Mouse (Mus musculus) fibroblast of lung, adult 2 months (primary cell): ENCODE data around the gene Maob.

Source experiments
- DNase-seq: peaks from one replicate; pipeline ENCODE4 v3.0.0-alpha.2; 2011; ENCODE audit warnings: low read depth

Maob gene

GRCm38 (mm10) chrX:16817261-16817769, at the start of gene Maob:
Maob (minus strand) TSS chrX:16817366.
- DNase-seq, result no peak

- DNase-seq, result no peak
These were observed 43.1 kb upstream of the Maob start for GRCm38 (mm10) chrX:16860244-16860643.

- DNase-seq, result no peak
These were observed 28.9 kb upstream of the Maob start for GRCm38 (mm10) chrX:16846034-16846433.

- no peak for DNase-seq
These were observed 24.3 kb upstream of the Maob start for GRCm38 (mm10) chrX:16841443-16841842.

GRCm38 (mm10) chrX:16837293-16837692, 20.1 kb upstream of the Maob start:
- no peak for DNase-seq

- DNase-seq, result no peak
These were observed 19.4 kb upstream of the Maob start for GRCm38 (mm10) chrX:16836488-16837082.

GRCm38 (mm10) chrX:16826028-16826427, 8.9 kb upstream of the Maob start:
- no peak for DNase-seq

- no peak for DNase-seq
These were observed 1.2 kb downstream of the Maob start for GRCm38 (mm10) chrX:16815965-16816364.

- DNase-seq, result no peak
These were observed 5.1 kb downstream of the Maob start for GRCm38 (mm10) chrX:16812080-16812479.

GRCm38 (mm10) chrX:16767453-16767852, 49.7 kb downstream of the Maob start:
- no peak for DNase-seq

- no peak for DNase-seq
These were observed 51.0 kb downstream of the Maob start for GRCm38 (mm10) chrX:16766156-16766555.

GRCm38 (mm10) chrX:16761430-16761829, 55.7 kb downstream of the Maob start:
- no peak for DNase-seq

GRCm38 (mm10) chrX:16754761-16755160, 62.4 kb downstream of the Maob start:
- no peak for DNase-seq

GRCm38 (mm10) chrX:16748932-16749331, 68.2 kb downstream of the Maob start:
- DNase-seq, result no peak

- DNase-seq, result no peak
These were observed 103.1 kb downstream of the Maob start for GRCm38 (mm10) chrX:16714033-16714432.

GRCm38 (mm10) chrX:16706094-16706493, 111.1 kb downstream of the Maob start:
- DNase-seq, result no peak
